Mouse (Mus musculus): ENCODE data around the gene Ifnl2. TPM values are rescaled to one million over a fixed set of nuclear protein-coding genes. Genes with fewer than 3 reads are reported as not detected.

Gene Ifnl2
- total and polyA plus RNA-seq, 3 experiments, result not detected

- dilution Hi-C loops (cut with MboI; ENCODE audit: extremely low pct_ligation_motif_present, extremely low pct_unique_long_range_greater_than_20kb, low sequenced_read_pairs) (no loop called here), in situ Hi-C loops (cut with MboI; ENCODE audit: low pct_ligation_motif_present, low pct_unique_long_range_greater_than_20kb, low sequenced_read_pairs) (no loop called here)
- H3K4me1 ChIP-seq (ENCODE audit: control insufficient read depth in 1 of 2, insufficient read depth in 2 of 2), result peaks cover 9 to 15% of the 10 kb centered on the region in 2 experiments; a peak in 3 of 4 replicates
- H3K27ac ChIP-seq (ENCODE audit: insufficient read depth, low read depth), result no peak overlapping the region
- no peak overlapping the region for H3K4me3 ChIP-seq (replicated peaks in 1 of 3; ENCODE audit: low read depth in 2 of 3, low read length in 2 of 3, poor library complexity in 1 of 3)
- H3K79me2 ChIP-seq (replicated peaks; ENCODE audit: control insufficient read depth, extremely low read depth, insufficient read depth, poor library complexity, severe bottlenecking), result no peaks in the 10 kb centered on the region
- peaks cover 2% of the 10 kb centered on the region for H3K9me3 ChIP-seq (replicated peaks; ENCODE audit: low read length)
- H3K4me2 ChIP-seq (ENCODE audit: insufficient read depth, low read depth, poor library complexity, severe bottlenecking), result no peak overlapping the region
- peaks cover 11% of the 10 kb centered on the region for H3K27me3 ChIP-seq (replicated peaks)
- H3K36me3 ChIP-seq (replicated peaks in 1 of 2; ENCODE audit: control insufficient read depth in 1 of 2, insufficient read depth in 1 of 2, low read length in 1 of 2), result no peaks in the 10 kb centered on the region
- DNase-seq (ENCODE audit: extremely low read depth), result no peak
- TF ChIP-seq POLR2A (IDR thresholded peaks at IDR 0.05; ENCODE audit: low read depth, low read length) (no peak), E2F4 (IDR thresholded peaks at IDR 0.05; ENCODE audit: insufficient replicate concordance, low read depth, low read length) (no peak), ELF1 (IDR thresholded peaks at IDR 0.05; ENCODE audit: low read depth, low read length) (no peak), MAZ (IDR thresholded peaks at IDR 0.05; ENCODE audit: low read depth, low read length) (no peak), HCFC1 (IDR thresholded peaks at IDR 0.05; ENCODE audit: low read depth, low read length) (no peak), IRF4 (IDR thresholded peaks at IDR 0.05; ENCODE audit: low read depth, low read length) (no peak), MYC (IDR thresholded peaks at IDR 0.05; ENCODE audit: low read depth, low read length) (no peak), NRF1 (IDR thresholded peaks at IDR 0.05; ENCODE audit: low read depth, low read length) (no peak), SIN3A (IDR thresholded peaks at IDR 0.05; ENCODE audit: low read length) (no peak)
- H3K9ac ChIP-seq (ENCODE audit: insufficient read depth, low read depth), result no peak overlapping the region
These were observed 32.9 kb downstream of the Ifnl2 start for GRCm38 (mm10) chr7:28477363-28477762.

- DNase-seq (ENCODE audit: extremely low read depth), result no peak
- H3K79me2 ChIP-seq (replicated peaks; ENCODE audit: control insufficient read depth, extremely low read depth, insufficient read depth, poor library complexity, severe bottlenecking), result no peaks in the 10 kb centered on the region
- H3K9me3 ChIP-seq (replicated peaks; ENCODE audit: low read length), result peaks cover 2% of the 10 kb centered on the region
- H3K9ac ChIP-seq (ENCODE audit: insufficient read depth, low read depth), result no peak overlapping the region
- H3K4me3 ChIP-seq (replicated peaks in 1 of 3; ENCODE audit: low read depth in 2 of 3, low read length in 2 of 3, poor library complexity in 1 of 3), result no peak overlapping the region
- no peak overlapping the region for H3K27ac ChIP-seq (ENCODE audit: insufficient read depth, low read depth)
- dilution Hi-C loops (cut with MboI; ENCODE audit: extremely low pct_ligation_motif_present, extremely low pct_unique_long_range_greater_than_20kb, low sequenced_read_pairs), result no loop called here
- in situ Hi-C loops (cut with MboI; ENCODE audit: low pct_ligation_motif_present, low pct_unique_long_range_greater_than_20kb, low sequenced_read_pairs), result no loop called here
- peaks cover 9 to 15% of the 10 kb centered on the region in 2 experiments; a peak in 3 of 4 replicates for H3K4me1 ChIP-seq (ENCODE audit: control insufficient read depth in 1 of 2, insufficient read depth in 2 of 2)
- TF ChIP-seq RAD21 (IDR thresholded peaks at IDR 0.05; ENCODE audit: low read depth, low read length), result peak; percentile 32
- TF ChIP-seq SMC3 (IDR thresholded peaks at IDR 0.05; ENCODE audit: low read depth, low read length), result peak; percentile 45
- peak in 1 of 2 experiments; percentile 38; a peak in 2 of 4 replicates for TF ChIP-seq CTCF (conservative IDR thresholded peaks at IDR 0.05 in 1 of 2, IDR thresholded peaks at IDR 0.05 in 1 of 2; ENCODE audit: low read depth in 2 of 2, low read length in 2 of 2)
- TF ChIP-seq EP300 (IDR thresholded peaks at IDR 0.05; ENCODE audit: low read length), result no peak
- H3K4me2 ChIP-seq (ENCODE audit: insufficient read depth, low read depth, poor library complexity, severe bottlenecking), result no peak overlapping the region
- H3K36me3 ChIP-seq (replicated peaks in 1 of 2; ENCODE audit: control insufficient read depth in 1 of 2, insufficient read depth in 1 of 2, low read length in 1 of 2), result no peaks in the 10 kb centered on the region
- peaks cover 7% of the 10 kb centered on the region for H3K27me3 ChIP-seq (replicated peaks)
These were observed 34.1 kb downstream of the Ifnl2 start for GRCm38 (mm10) chr7:28476191-28476590.

- peaks cover 7 to 29% of the 10 kb centered on the region in 2 experiments; a peak in 3 of 4 replicates for H3K4me1 ChIP-seq (ENCODE audit: control insufficient read depth in 1 of 2, insufficient read depth in 2 of 2)
- dilution Hi-C loops (cut with MboI; ENCODE audit: extremely low pct_ligation_motif_present, extremely low pct_unique_long_range_greater_than_20kb, low sequenced_read_pairs), result no loop called here
- H3K27me3 ChIP-seq (replicated peaks), result peaks cover 3% of the 10 kb centered on the region
- no peak for DNase-seq (ENCODE audit: extremely low read depth)
- no peak for TF ChIP-seq EP300 (IDR thresholded peaks at IDR 0.05; ENCODE audit: low read length)
- H3K9me3 ChIP-seq (replicated peaks; ENCODE audit: low read length), result no peaks in the 10 kb centered on the region
- peaks cover 7 to 8% of the 10 kb centered on the region in 2 experiments for H3K36me3 ChIP-seq (replicated peaks in 1 of 2; ENCODE audit: control insufficient read depth in 1 of 2, insufficient read depth in 1 of 2, low read length in 1 of 2)
- no peak overlapping the region for H3K9ac ChIP-seq (ENCODE audit: insufficient read depth, low read depth)
- in situ Hi-C loops (cut with MboI; ENCODE audit: low pct_ligation_motif_present, low pct_unique_long_range_greater_than_20kb, low sequenced_read_pairs), result no loop called here
- no peak overlapping the region for H3K4me2 ChIP-seq (ENCODE audit: insufficient read depth, low read depth, poor library complexity, severe bottlenecking)
- H3K27ac ChIP-seq (ENCODE audit: insufficient read depth, low read depth), result no peak overlapping the region
- H3K4me3 ChIP-seq (replicated peaks in 1 of 3; ENCODE audit: low read depth in 2 of 3, low read length in 2 of 3, poor library complexity in 1 of 3), result no peak overlapping the region
- H3K79me2 ChIP-seq (replicated peaks; ENCODE audit: control insufficient read depth, extremely low read depth, insufficient read depth, poor library complexity, severe bottlenecking), result no peaks in the 10 kb centered on the region
These were observed 43.0 kb downstream of the Ifnl2 start for GRCm38 (mm10) chr7:28467213-28467751.
